Mouse (Mus musculus) lung, postnatal 0 days (tissue): Measurements from ENCODE around the gene Osbpl6.

ENCODE experiments used
- CTCF ChIP-seq: IDR thresholded peaks from 2 replicates; pipeline ENCODE4 v1.5.1; 2016; ENCODE audit warnings: antibody characterized with exemption, mild to moderate bottlenecking
- EP300 ChIP-seq: IDR thresholded peaks from 2 replicates; pipeline ENCODE4 v1.6.1; 2016; ENCODE audit warnings: antibody characterized with exemption, mild to moderate bottlenecking, control low read depth

GRCm38 (mm10) chr2:76406151-76406936 lies at the start of gene Osbpl6:
- TF ChIP-seq CTCF = peak; percentile 36
- no peak for TF ChIP-seq EP300
